Mouse (Mus musculus) kidney, embryonic 16.5 days (tissue): ENCODE results near the gene Rptn. TPM values are rescaled to one million over a fixed set of nuclear protein-coding genes. Genes with fewer than 3 reads are reported as not detected.
"Not testable (repeated sequence)": the region's sequence is repeated elsewhere in the genome, so short reads cannot be mapped to it uniquely, and the experiment has no call there.

Experiments used
- ATAC-seq: fragments of 200-750 bp; cut with Nextera tagmentation; 2 replicates; pipeline ENCODE4 v1.8.0; 2017; ENCODE audit warnings: moderate TSS enrichment; ENCODE audit not compliant: low FRiP score, low TSS enrichment
- H3K27ac ChIP-seq: fragments of 300-500 bp; sonication (generic); 2 replicates; pipeline ENCODE4 v1.5.1; 2014; ENCODE audit warnings: low read length
- H3K27me3 ChIP-seq: fragments of 300-500 bp; sonication (generic); 2 replicates; pipeline ENCODE4 v1.6.1; 2014; ENCODE audit warnings: low read length, control low read depth, mixed read lengths; ENCODE audit not compliant: insufficient read depth
- H3K36me3 ChIP-seq: fragments of 300-500 bp; sonication (generic); 2 replicates; pipeline ENCODE4 v1.6.1; 2014; ENCODE audit warnings: low read length, control low read depth, mixed read lengths; ENCODE audit not compliant: insufficient read depth
- H3K4me1 ChIP-seq: fragments of 300-500 bp; sonication (generic); 2 replicates; pipeline ENCODE4 v1.6.1; 2014; ENCODE audit warnings: low read length, control low read depth, mixed read lengths; ENCODE audit not compliant: insufficient read depth
- H3K4me2 ChIP-seq: fragments of 300-500 bp; sonication (generic); replicated peaks from 2 replicates; pipeline ENCODE4 v1.6.1; 2014; ENCODE audit warnings: low read depth, low read length
- H3K4me3 ChIP-seq: fragments of 300-500 bp; sonication (generic); 2 replicates; pipeline ENCODE4 v1.5.1; 2014; ENCODE audit warnings: mild to moderate bottlenecking, low read length
- H3K9ac ChIP-seq: fragments of 300-500 bp; sonication (generic); replicated peaks from 2 replicates; pipeline ENCODE4 v1.6.1; 2014; ENCODE audit warnings: low read length
- H3K9me3 ChIP-seq: fragments of 300-500 bp; sonication (generic); 2 replicates; pipeline ENCODE4 v1.6.1; 2016; ENCODE audit warnings: low read length, control low read depth
- WGBS: fragments of 180-500 bp; shearing (Covaris S2); extraction: QIAGEN DNeasy Blood & Tissue Kit; methylation state at CpG from one replicate; pipeline ENCODE4 v1.1.7; 2014; 5-methylcytosine and 5-hydroxymethylcytosine counted together
- microRNA-seq: library from miRNA; unstranded; fragments of <30 nt; microRNA quantifications from one replicate; pipeline ENCODE4, GENCODE M21; 2016
- polyA plus RNA-seq: library from polyadenylated mRNA; unstranded; fragments of >200 nt; fragmentation: Nextera tagmentation; extraction: Ambion mirVana; gene quantifications from 2 replicates; pipeline ENCODE4 v1.2.1, GENCODE M21; 2015

Gene Rptn
- polyA plus RNA-seq, 1 experiment from 2014 or later = 0.10 TPM

DNA sequence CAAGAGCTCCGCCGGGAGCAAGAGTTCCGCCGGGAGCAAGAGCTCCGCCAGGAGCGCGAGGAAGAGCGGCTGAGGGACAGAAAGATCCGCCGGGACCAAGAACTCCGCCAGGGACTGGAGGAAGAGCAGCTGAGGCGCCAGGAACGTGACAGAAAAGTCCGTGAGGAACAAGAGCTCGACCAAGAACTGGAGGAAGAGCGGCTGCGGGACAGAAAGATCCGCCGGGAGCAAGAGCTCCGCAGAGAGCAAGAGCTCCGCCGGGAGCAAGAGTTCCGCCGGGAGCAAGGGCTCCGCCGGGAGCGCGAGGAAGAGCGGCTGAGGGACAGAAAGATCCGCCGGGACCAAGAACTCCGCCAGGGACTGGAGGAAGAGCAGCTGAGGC, 53.2 kb downstream of the Rptn start:
- Histone ChIP-seq H3K4me2 (peak overlapping the region; percentile 67), H3K27me3 (peaks cover 26% of the 10 kb centered on the region), H3K9ac (peak overlapping the region; percentile 63), H3K4me3 (peak overlapping the region; percentile 57), H3K4me1 (peaks cover 29% of the 10 kb centered on the region)
- H3K9me3 ChIP-seq, H3K36me3 ChIP-seq, ATAC-seq, H3K27ac ChIP-seq: not testable (repeated sequence)
- under 1% methylated on average over 32 of the region's 32 CpGs for WGBS

DNA sequence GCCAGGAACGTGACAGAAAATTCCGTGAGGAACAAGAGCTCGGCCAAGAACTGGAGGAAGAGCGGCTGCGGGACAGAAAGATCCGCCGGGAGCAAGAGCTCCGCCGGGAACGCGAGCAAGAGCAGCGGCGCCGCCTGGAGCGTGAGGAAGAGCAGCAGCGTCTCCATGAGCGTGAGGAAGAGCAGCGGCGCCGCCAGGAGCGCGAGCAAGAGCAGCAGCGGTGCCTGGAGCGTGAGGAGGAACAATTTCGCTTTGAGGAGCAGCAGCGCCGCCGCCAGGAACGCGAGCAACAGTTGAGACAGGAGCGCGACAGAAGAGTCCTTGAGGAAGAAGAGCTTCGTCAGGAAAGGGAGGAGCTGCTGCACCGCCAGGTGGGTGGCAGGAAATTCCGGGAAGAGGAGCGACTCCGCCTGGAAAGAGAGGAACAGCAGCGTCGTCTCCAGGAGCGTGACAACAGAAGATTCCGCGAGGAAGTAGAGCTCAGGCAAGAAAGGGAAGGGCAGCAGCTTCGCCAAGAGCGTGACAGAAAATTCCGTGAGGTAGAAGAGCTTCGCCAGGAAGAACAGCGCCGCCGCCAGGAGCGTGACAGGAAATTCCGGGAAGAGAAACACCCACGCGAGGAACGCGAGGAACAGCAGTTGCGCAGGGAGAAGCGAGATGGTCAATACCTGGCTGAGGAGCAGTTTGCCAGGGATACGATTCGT, 53.8 kb downstream of the Rptn start:
- WGBS = under 1% methylated on average over 59 of the region's 59 CpGs
- H3K9ac ChIP-seq = peak overlapping the region; percentile 63
- H3K4me3 ChIP-seq = peak overlapping the region; percentile 57
- 0 out of 2 replicates have a peak overlapping the region, but pooled peaks have one; percentile 41 for H3K27ac ChIP-seq
- H3K9me3 ChIP-seq = no peaks in the 10 kb centered on the region
- H3K4me1 ChIP-seq = peaks cover 29% of the 10 kb centered on the region
- peak overlapping the region; percentile 67 for H3K4me2 ChIP-seq
- H3K36me3 ChIP-seq = no peaks in the 10 kb centered on the region
- peaks cover 26% of the 10 kb centered on the region for H3K27me3 ChIP-seq
- peak; percentile 71 for ATAC-seq

Small RNAs within 50 kb of the gene (microRNA-seq; reads per million reads assigned to microRNA genes)
- gene Gm22752 (not detected), gene Gm44353 (not detected)

Other genes starting within 250 kb of the Rptn start
- not detected in 2 replicates for gene Crnn, start 248.9 kb upstream of the Rptn start, polyA plus RNA-seq
- not detected in 2 replicates for gene Flg2, start 196.4 kb upstream of the Rptn start, polyA plus RNA-seq
- 0.44 TPM in 2 replicates for gene Flg, start 120.2 kb upstream of the Rptn start, polyA plus RNA-seq
- 0.04 and 0.07 TPM in 2 replicates for gene Hrnr, start 74.0 kb upstream of the Rptn start, polyA plus RNA-seq
- 5.7 and 6.7 TPM in 2 replicates for gene Tchh, start 48.6 kb downstream of the Rptn start, polyA plus RNA-seq
- gene Tchhl1, start 75.1 kb downstream of the Rptn start, polyA plus RNA-seq = 0.64 and 0.66 TPM in 2 replicates
- gene S100a11, start 126.8 kb downstream of the Rptn start, polyA plus RNA-seq = 1,206 and 1,400 TPM in 2 replicates
- 487 TPM in 2 replicates for gene S100a10, start 161.4 kb downstream of the Rptn start, polyA plus RNA-seq